Mouse (Mus musculus): ENCODE data around the gene Mrps15. TPM values are rescaled to one million over a fixed set of nuclear protein-coding genes. Genes with fewer than 3 reads are reported as not detected.
A peak's percentile ranks its signal among the peaks of the same experiment; 100 is the strongest.

Gene Mrps15
- polyA plus RNA-seq, 1 experiment from 2014 or later = 160 TPM

DNA sequence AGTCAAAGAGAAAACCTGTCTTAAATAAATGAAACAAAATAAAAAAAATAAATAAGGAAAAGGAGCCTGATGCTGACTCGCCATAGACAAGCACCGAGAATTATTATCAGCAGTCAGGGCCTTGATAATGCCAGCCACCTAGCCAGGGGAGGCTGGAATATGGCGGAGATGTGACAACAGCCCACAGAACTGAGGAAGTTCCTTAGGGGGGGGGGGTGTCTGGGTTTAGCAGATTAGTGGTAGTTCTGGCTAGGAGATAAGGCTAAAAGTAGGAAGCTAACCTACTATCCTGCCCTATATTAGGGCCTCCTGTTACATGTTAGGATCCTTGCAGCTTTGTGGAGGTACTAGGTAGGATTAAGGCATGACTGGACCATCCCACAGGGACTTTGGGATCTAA is 18.7 kb upstream of the Mrps15 start:
- H3K27me3 ChIP-seq (ENCODE audit: control insufficient read depth, insufficient read depth, low read length) = 0 out of 2 replicates have a peak, but pooled peaks cover 2% of the 10 kb centered on the region
- no peaks in the 10 kb centered on the region for H3K4me1 ChIP-seq (ENCODE audit: control insufficient read depth, insufficient read depth, low read length)
- no peaks in the 10 kb centered on the region for H3K36me3 ChIP-seq (ENCODE audit: control insufficient read depth, insufficient read depth, low read length)
- H3K27ac ChIP-seq (replicated peaks; ENCODE audit: low read depth, low read length) = no peak overlapping the region
- no peak overlapping the region for H3K4me2 ChIP-seq (ENCODE audit: low read depth, severe bottlenecking)
- no peak overlapping the region for H3K9ac ChIP-seq (ENCODE audit: low read length)
- 85% methylated on average over 3 of the region's 3 CpGs for WGBS
- DNase-seq (ENCODE audit: low spot score) (no peak), ATAC-seq (ENCODE audit: insufficient number of reproducible peaks, low FRiP score, low TSS enrichment, low read depth) (no peak)
- no peak overlapping the region for H3K4me3 ChIP-seq (ENCODE audit: low read depth, low read length)
- no peaks in the 10 kb centered on the region for H3K9me3 ChIP-seq (ENCODE audit: control insufficient read depth, low read length)

DNA sequence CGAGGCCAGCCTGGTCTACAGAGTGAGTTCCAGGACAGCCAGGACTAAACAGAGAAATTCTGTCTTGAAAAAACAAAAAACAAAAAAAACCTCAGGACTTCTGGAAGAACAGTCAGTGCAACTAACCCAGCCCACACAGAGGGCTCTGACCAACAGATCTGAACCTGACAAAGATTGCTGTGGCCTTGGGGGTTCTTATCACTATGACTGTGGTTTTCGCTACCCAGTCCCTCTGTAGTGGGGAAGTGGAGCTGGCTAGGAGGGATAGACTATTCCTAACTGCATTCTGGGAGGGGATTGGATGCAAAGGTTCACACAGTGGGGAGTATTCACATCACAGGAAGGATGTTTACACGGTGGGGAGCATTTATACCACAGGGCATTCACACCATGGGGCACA is 17.7 kb upstream of the Mrps15 start:
- H3K27ac ChIP-seq (replicated peaks; ENCODE audit: low read depth, low read length) = no peak overlapping the region
- no peak overlapping the region for H3K4me2 ChIP-seq (ENCODE audit: low read depth, severe bottlenecking)
- no peak for DNase-seq (ENCODE audit: low spot score)

GRCm38 (mm10) chr4:126030705-126031104 is 16.0 kb upstream of the Mrps15 start:
- no peaks in the 10 kb centered on the region for H3K9me3 ChIP-seq (ENCODE audit: control insufficient read depth, low read length)
- no peak overlapping the region for H3K4me2 ChIP-seq (ENCODE audit: low read depth, severe bottlenecking)
- H3K27me3 ChIP-seq (ENCODE audit: control insufficient read depth, insufficient read depth, low read length) = no peaks in the 10 kb centered on the region
- no peak overlapping the region for H3K27ac ChIP-seq (replicated peaks; ENCODE audit: low read depth, low read length)
- no peaks in the 10 kb centered on the region for H3K4me1 ChIP-seq (ENCODE audit: control insufficient read depth, insufficient read depth, low read length)
- no peak for ATAC-seq (ENCODE audit: insufficient number of reproducible peaks, low FRiP score, low TSS enrichment, low read depth)
- no peaks in the 10 kb centered on the region for H3K36me3 ChIP-seq (ENCODE audit: control insufficient read depth, insufficient read depth, low read length)
- no peak overlapping the region for H3K9ac ChIP-seq (ENCODE audit: low read length)
- WGBS = 72% methylated on average over 5 of the region's 5 CpGs
- no peak for DNase-seq (ENCODE audit: low spot score)
- H3K4me3 ChIP-seq (ENCODE audit: low read depth, low read length) = no peak overlapping the region

More for the DNA sequence above, 17.7 kb upstream of the Mrps15 start:
- WGBS = 65% methylated on average over 3 of the region's 3 CpGs
- H3K9ac ChIP-seq (ENCODE audit: low read length) = no peak overlapping the region
- H3K4me1 ChIP-seq (ENCODE audit: control insufficient read depth, insufficient read depth, low read length) = no peaks in the 10 kb centered on the region
- H3K4me3 ChIP-seq (ENCODE audit: low read depth, low read length) = no peak overlapping the region
- no peaks in the 10 kb centered on the region for H3K9me3 ChIP-seq (ENCODE audit: control insufficient read depth, low read length)
- H3K36me3 ChIP-seq (ENCODE audit: control insufficient read depth, insufficient read depth, low read length) = no peaks in the 10 kb centered on the region
- 0 out of 2 replicates have a peak, but pooled peaks cover 2% of the 10 kb centered on the region for H3K27me3 ChIP-seq (ENCODE audit: control insufficient read depth, insufficient read depth, low read length)
- no peak for ATAC-seq (ENCODE audit: insufficient number of reproducible peaks, low FRiP score, low TSS enrichment, low read depth)

- H3K36me3 ChIP-seq (ENCODE audit: control insufficient read depth, insufficient read depth, low read length) = no peaks in the 10 kb centered on the region
- no peak overlapping the region for H3K27ac ChIP-seq (replicated peaks; ENCODE audit: low read depth, low read length)
- DNase-seq (ENCODE audit: low spot score) (no peak), ATAC-seq (ENCODE audit: insufficient number of reproducible peaks, low FRiP score, low TSS enrichment, low read depth) (no peak)
- no peaks in the 10 kb centered on the region for H3K4me1 ChIP-seq (ENCODE audit: control insufficient read depth, insufficient read depth, low read length)
- WGBS = 82% methylated on average over 5 of the region's 5 CpGs
- H3K9me3 ChIP-seq (ENCODE audit: control insufficient read depth, low read length) = no peaks in the 10 kb centered on the region
- H3K4me2 ChIP-seq (ENCODE audit: low read depth, severe bottlenecking) = no peak overlapping the region
- H3K27me3 ChIP-seq (ENCODE audit: control insufficient read depth, insufficient read depth, low read length) = no peaks in the 10 kb centered on the region
- no peak overlapping the region for H3K4me3 ChIP-seq (ENCODE audit: low read depth, low read length)
- no peak overlapping the region for H3K9ac ChIP-seq (ENCODE audit: low read length)
These were observed 11.3 kb upstream of the Mrps15 start for GRCm38 (mm10) chr4:126035413-126035812.

GRCm38 (mm10) chr4:126051617-126052016 is 4.9 kb downstream of the Mrps15 start:
- H3K9me3 ChIP-seq (ENCODE audit: control insufficient read depth, low read length) = no peaks in the 10 kb centered on the region
- DNase-seq (ENCODE audit: low spot score) = no peak
- H3K36me3 ChIP-seq (ENCODE audit: control insufficient read depth, insufficient read depth, low read length) = peaks cover 9% of the 10 kb centered on the region; the same call in 1 of the 2 replicates
- 84% methylated on average over 7 of the region's 7 CpGs for WGBS
- H3K27me3 ChIP-seq (ENCODE audit: control insufficient read depth, insufficient read depth, low read length) = no peaks in the 10 kb centered on the region
- H3K4me3 ChIP-seq (ENCODE audit: low read depth, low read length) = no peak overlapping the region
- no peak overlapping the region for H3K27ac ChIP-seq (replicated peaks; ENCODE audit: low read depth, low read length)
- H3K9ac ChIP-seq (ENCODE audit: low read length) = no peak overlapping the region
- 0 out of 2 replicates have a peak, but pooled peaks cover 6% of the 10 kb centered on the region for H3K4me1 ChIP-seq (ENCODE audit: control insufficient read depth, insufficient read depth, low read length)
- ATAC-seq (ENCODE audit: insufficient number of reproducible peaks, low FRiP score, low TSS enrichment, low read depth) = no peak
- no peak overlapping the region for H3K4me2 ChIP-seq (ENCODE audit: low read depth, severe bottlenecking)

- H3K4me2 ChIP-seq (ENCODE audit: low read depth, severe bottlenecking) = peak overlapping the region; percentile 71
- peak overlapping the region; percentile 60; the same call in 1 of the 2 replicates for H3K9ac ChIP-seq (ENCODE audit: low read length)
- H3K4me1 ChIP-seq (ENCODE audit: control insufficient read depth, insufficient read depth, low read length) = peaks cover 3% of the 10 kb centered on the region; the same call in 1 of the 2 replicates
- no peaks in the 10 kb centered on the region for H3K27me3 ChIP-seq (ENCODE audit: control insufficient read depth, insufficient read depth, low read length)
- peak overlapping the region; percentile 67 for H3K4me3 ChIP-seq (ENCODE audit: low read depth, low read length)
- peaks cover 3% of the 10 kb centered on the region; the same call in 1 of the 2 replicates for H3K36me3 ChIP-seq (ENCODE audit: control insufficient read depth, insufficient read depth, low read length)
- no peaks in the 10 kb centered on the region for H3K9me3 ChIP-seq (ENCODE audit: control insufficient read depth, low read length)
- ATAC-seq (ENCODE audit: insufficient number of reproducible peaks, low FRiP score, low TSS enrichment, low read depth) (no peak), DNase-seq (ENCODE audit: low spot score) (no peak)
- no peak overlapping the region for H3K27ac ChIP-seq (replicated peaks; ENCODE audit: low read depth, low read length)
- WGBS = 14% methylated on average over 19 of the region's 19 CpGs
These were observed 10.7 kb downstream of the Mrps15 start for GRCm38 (mm10) chr4:126057207-126058133.

- under 1% methylated on average over 57 of the region's 57 CpGs for WGBS
- Histone ChIP-seq H3K4me1 (ENCODE audit: control insufficient read depth, insufficient read depth, low read length) (peaks cover 3% of the 10 kb centered on the region; the same call in 1 of the 2 replicates), H3K9ac (ENCODE audit: low read length) (peak within 1 kb of the TSS; percentile 60), H3K4me3 (ENCODE audit: low read depth, low read length) (peak within 1 kb of the TSS; percentile 67), H3K27ac (replicated peaks; ENCODE audit: low read depth, low read length) (no peak within 1 kb of the TSS), H3K27me3 (ENCODE audit: control insufficient read depth, insufficient read depth, low read length) (no peaks in the 10 kb centered on the region), H3K9me3 (ENCODE audit: control insufficient read depth, low read length) (no peaks in the 10 kb centered on the region), H3K36me3 (ENCODE audit: control insufficient read depth, insufficient read depth, low read length) (peaks cover 3% of the 10 kb centered on the region; the same call in 1 of the 2 replicates), H3K4me2 (ENCODE audit: low read depth, severe bottlenecking) (peak within 1 kb of the TSS; percentile 71)
- DNase-seq (ENCODE audit: low spot score) = peak; percentile 94
- ATAC-seq (ENCODE audit: insufficient number of reproducible peaks, low FRiP score, low TSS enrichment, low read depth) = peak; percentile 96
These were observed 11.6 kb downstream of the Mrps15 start, which contains the start of gene Oscp1 for GRCm38 (mm10) chr4:126058134-126058996. Gene Oscp1 (plus strand): TSS chr4:126058565.

GRCm38 (mm10) chr4:126058997-126059362 is 12.3 kb downstream of the Mrps15 start:
- ATAC-seq (ENCODE audit: insufficient number of reproducible peaks, low FRiP score, low TSS enrichment, low read depth) = no peak
- no peaks in the 10 kb centered on the region for H3K9me3 ChIP-seq (ENCODE audit: control insufficient read depth, low read length)
- H3K27ac ChIP-seq (replicated peaks; ENCODE audit: low read depth, low read length) = no peak overlapping the region
- H3K27me3 ChIP-seq (ENCODE audit: control insufficient read depth, insufficient read depth, low read length) = no peaks in the 10 kb centered on the region
- peak overlapping the region; percentile 67 for H3K4me3 ChIP-seq (ENCODE audit: low read depth, low read length)
- H3K4me1 ChIP-seq (ENCODE audit: control insufficient read depth, insufficient read depth, low read length) = peaks cover 3% of the 10 kb centered on the region; the same call in 1 of the 2 replicates
- H3K9ac ChIP-seq (ENCODE audit: low read length) = peak overlapping the region; percentile 51
- 43% methylated on average over 9 of the region's 9 CpGs for WGBS
- peak overlapping the region; percentile 71 for H3K4me2 ChIP-seq (ENCODE audit: low read depth, severe bottlenecking)
- DNase-seq (ENCODE audit: low spot score) = no peak
- H3K36me3 ChIP-seq (ENCODE audit: control insufficient read depth, insufficient read depth, low read length) = peaks cover 3% of the 10 kb centered on the region; the same call in 1 of the 2 replicates

Data from limb, embryonic 11.5 days (tissue).